Mouse (Mus musculus) E14TG2a.4 (cell line): Measurements from ENCODE around the gene Slc46a1.

Source experiments
- CTCF ChIP-seq: conservative IDR thresholded peaks from 2 replicates; pipeline ENCODE4 v1.5.1; 2014; ENCODE audit warnings: low read length
- NANOG ChIP-seq: IDR thresholded peaks from 2 replicates; pipeline ENCODE4 v1.6.1; 2014; ENCODE audit warnings: borderline replicate concordance, low read length, mixed read lengths
- POU5F1 ChIP-seq: IDR thresholded peaks from 2 replicates; pipeline ENCODE4 v1.6.1; 2014; ENCODE audit warnings: low read length, borderline replicate concordance

- TF ChIP-seq CTCF: peak; percentile 94
- TF ChIP-seq POU5F1: no peak
- TF ChIP-seq NANOG: no peak
Observed at GRCm38 (mm10) chr11:78455308-78455707, 10.2 kb upstream of the Slc46a1 start.
